Mouse (Mus musculus): ENCODE measurements around the gene Rnf41.

GRCm38 (mm10) chr10:128385902-128386301, 25.6 kb upstream of the Rnf41 start:
- TF ChIP-seq POLR2A (IDR thresholded peaks at IDR 0.05; ENCODE audit: control insufficient read depth, low read depth, low read length) (no peak), CTCF (IDR thresholded peaks at IDR 0.05; ENCODE audit: control insufficient read depth, insufficient read depth, insufficient replicate concordance, low read depth, low read length) (no peak)

Measured in testis, adult 2 months (tissue).